Mouse (Mus musculus): ENCODE results near the gene Blm.

DNA sequence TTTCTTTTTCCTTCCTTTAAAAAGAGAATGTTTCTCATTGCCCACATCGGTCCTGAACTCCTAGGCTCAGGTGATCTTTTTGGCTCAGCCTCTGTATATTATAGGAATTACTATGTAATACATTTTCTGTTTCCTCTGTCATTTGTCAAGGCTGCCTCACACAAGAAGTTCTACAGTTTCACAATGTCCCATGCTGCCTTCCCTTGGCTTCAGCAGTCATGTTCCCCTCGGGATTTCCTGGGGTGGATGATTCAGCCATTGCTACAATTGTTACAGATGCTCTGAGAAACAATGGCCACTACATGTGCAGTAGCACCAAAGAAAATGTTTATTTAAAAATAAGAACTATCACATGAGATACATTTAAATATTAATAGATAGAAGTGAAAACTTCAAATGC, 80.1 kb downstream of the Blm start:
- TF ChIP-seq CTCF (IDR thresholded peaks at IDR 0.05; ENCODE audit: insufficient read depth, low read depth, low read length), result no peak
- no peak for TF ChIP-seq POLR2A (IDR thresholded peaks at IDR 0.05; ENCODE audit: insufficient read depth, low read depth, low read length)

Measured in olfactory bulb, adult 2 months (tissue).